Mouse (Mus musculus) spleen, postnatal 4 days (tissue): ENCODE measurements at regions not wholly inside any gene's neighbourhood (a gene's known extent, or its start where the extent isn't known, plus 50 kb on each side); places are given as distances from the start of the nearest gene placed in this dataset.

Experiments
- DNase-seq, 2 experiments: peaks; one replicate each; pipeline ENCODE4 v3.0.0; 2022; ENCODE audit warnings: low spot score in 2 of 2

- DNase-seq: no peak
These were observed 113.2 kb upstream of the Thy1 start for GRCm38 (mm10) chr9:43930037-43930404.

- DNase-seq: no peak
These were observed 112.7 kb upstream of the Thy1 start for GRCm38 (mm10) chr9:43930476-43930875.

- no peak for DNase-seq
These were observed 109.0 kb upstream of the Thy1 start for GRCm38 (mm10) chr9:43934012-43934690.

- DNase-seq: no peak
These were observed 108.5 kb upstream of the Thy1 start for GRCm38 (mm10) chr9:43934691-43935064.

GRCm38 (mm10) chr9:43939336-43939735 is 103.8 kb upstream of the Thy1 start:
- no peak for DNase-seq

- no peak for DNase-seq
These were observed 101.0 kb upstream of the Thy1 start for GRCm38 (mm10) chr9:43942147-43942546.

GRCm38 (mm10) chr9:43943522-43943921 is 99.7 kb upstream of the Thy1 start:
- no peak for DNase-seq

GRCm38 (mm10) chr9:43944816-43945741 is 98.1 kb upstream of the Thy1 start:
- no peak for DNase-seq

GRCm38 (mm10) chr9:43945997-43946649 is 97.1 kb upstream of the Thy1 start:
- DNase-seq: no peak

- DNase-seq: no peak
These were observed 96.1 kb upstream of the Thy1 start for GRCm38 (mm10) chr9:43947089-43947488.

- no peak for DNase-seq
These were observed 95.6 kb upstream of the Thy1 start for GRCm38 (mm10) chr9:43947490-43948150.

- DNase-seq: no peak
These were observed 90.1 kb upstream of the Thy1 start for GRCm38 (mm10) chr9:43953128-43953527.

- peak in 1 of 2 experiments; percentile 71 for DNase-seq
These were observed 83.6 kb upstream of the Thy1 start for GRCm38 (mm10) chr9:43959541-43959940.

- DNase-seq: no peak
These were observed 81.8 kb upstream of the Thy1 start for GRCm38 (mm10) chr9:43961431-43961830.

- DNase-seq: no peak
These were observed 78.0 kb upstream of the Thy1 start for GRCm38 (mm10) chr9:43965171-43965570.

- DNase-seq: no peak
These were observed 77.4 kb upstream of the Thy1 start for GRCm38 (mm10) chr9:43965811-43966210.

- no peak for DNase-seq
These were observed 73.0 kb upstream of the Thy1 start for GRCm38 (mm10) chr9:43970043-43970795.

GRCm38 (mm10) chr9:43970858-43971257 is 72.3 kb upstream of the Thy1 start:
- no peak for DNase-seq

GRCm38 (mm10) chr9:43972290-43972689 is 70.9 kb upstream of the Thy1 start:
- peak; percentile 21 to 72 for DNase-seq

GRCm38 (mm10) chr9:43975405-43975804 is 67.8 kb upstream of the Thy1 start:
- DNase-seq: no peak

- no peak for DNase-seq
These were observed 66.8 kb upstream of the Thy1 start for GRCm38 (mm10) chr9:43976366-43976765.
